Mouse (Mus musculus) lung, embryonic 16.5 days (tissue): ENCODE data around the gene Tes. TPM values are rescaled to one million over a fixed set of nuclear protein-coding genes. Genes with fewer than 3 reads are reported as not detected.

Experiments used
- ATAC-seq: fragments of 200-750 bp; cut with Nextera tagmentation; 2 replicates; pipeline ENCODE4 v1.8.0; 2017; ENCODE audit warnings: low read depth, mild to moderate bottlenecking, moderate library complexity
- H3K27ac ChIP-seq: fragments of 300-500 bp; sonication (generic); 2 replicates; pipeline ENCODE4 v1.5.1; 2014; ENCODE audit warnings: mild to moderate bottlenecking, control low read depth, low read length
- H3K27me3 ChIP-seq: fragments of 300-500 bp; sonication (generic); 2 replicates; pipeline ENCODE4 v1.6.1; 2014; ENCODE audit warnings: low read depth, low read length, mixed read lengths; ENCODE audit not compliant: control insufficient read depth, insufficient read depth
- H3K36me3 ChIP-seq: fragments of 300-500 bp; sonication (generic); 2 replicates; pipeline ENCODE4 v1.6.1; 2014; ENCODE audit warnings: low read length; ENCODE audit not compliant: control insufficient read depth, insufficient read depth
- H3K4me1 ChIP-seq: fragments of 300-500 bp; sonication (generic); replicated peaks from 2 replicates; pipeline ENCODE4 v1.6.1; 2014; ENCODE audit warnings: low read length, mixed read lengths; ENCODE audit not compliant: control insufficient read depth, insufficient read depth
- H3K4me2 ChIP-seq: fragments of 300-500 bp; sonication (generic); 2 replicates; pipeline ENCODE4 v1.6.1; 2014; ENCODE audit warnings: low read depth, low read length, control low read depth
- H3K4me3 ChIP-seq: fragments of 300-500 bp; sonication (generic); 2 replicates; pipeline ENCODE4 v1.5.1; 2014; ENCODE audit warnings: mild to moderate bottlenecking, low read length, control low read depth
- H3K9ac ChIP-seq: fragments of 300-500 bp; sonication (generic); 2 replicates; pipeline ENCODE4 v1.6.1; 2014; ENCODE audit warnings: low read length, control low read depth
- H3K9me3 ChIP-seq: fragments of 300-500 bp; sonication (generic); 2 replicates; pipeline ENCODE4 v1.6.1; 2016; ENCODE audit warnings: low read length; ENCODE audit not compliant: control insufficient read depth
- WGBS: fragments of 180-500 bp; shearing (Covaris S2); extraction: QIAGEN DNeasy Blood & Tissue Kit; methylation state at CpG from one replicate; pipeline ENCODE4 v1.1.7; 2014; 5-methylcytosine and 5-hydroxymethylcytosine counted together
- polyA plus RNA-seq: library from polyadenylated mRNA; unstranded; fragments of >200 nt; fragmentation: Nextera tagmentation; extraction: Ambion mirVana; gene quantifications from 2 replicates; pipeline ENCODE4 v1.2.1, GENCODE M21; 2015

Gene Tes
- polyA plus RNA-seq, 1 experiment from 2014 or later: 66.3 TPM

GRCm38 (mm10) chr6:17097301-17097700, 32.4 kb downstream of the Tes start:
- Histone ChIP-seq H3K4me1 (no peaks in the 10 kb centered on the region), H3K4me3 (no peak overlapping the region), H3K4me2 (no peak overlapping the region), H3K36me3 (peaks cover 9% of the 10 kb centered on the region; the same call in 1 of the 2 replicates), H3K27me3 (no peaks in the 10 kb centered on the region), H3K27ac (no peak overlapping the region), H3K9ac (no peak overlapping the region), H3K9me3 (no peaks in the 10 kb centered on the region)
- WGBS: 91% methylated on average over 8 of the region's 8 CpGs
- no peak for ATAC-seq

GRCm38 (mm10) chr6:17098559-17098958, 33.6 kb downstream of the Tes start:
- H3K27ac ChIP-seq: no peak overlapping the region
- no peak for ATAC-seq
- no peak overlapping the region for H3K9ac ChIP-seq
- H3K36me3 ChIP-seq: peaks cover 9% of the 10 kb centered on the region; the same call in 1 of the 2 replicates
- no peak overlapping the region for H3K4me3 ChIP-seq
- no peak overlapping the region for H3K4me2 ChIP-seq
- no peaks in the 10 kb centered on the region for H3K4me1 ChIP-seq
- no peaks in the 10 kb centered on the region for H3K27me3 ChIP-seq
- 89% methylated on average over 9 of the region's 9 CpGs for WGBS
- H3K9me3 ChIP-seq: no peaks in the 10 kb centered on the region

DNA sequence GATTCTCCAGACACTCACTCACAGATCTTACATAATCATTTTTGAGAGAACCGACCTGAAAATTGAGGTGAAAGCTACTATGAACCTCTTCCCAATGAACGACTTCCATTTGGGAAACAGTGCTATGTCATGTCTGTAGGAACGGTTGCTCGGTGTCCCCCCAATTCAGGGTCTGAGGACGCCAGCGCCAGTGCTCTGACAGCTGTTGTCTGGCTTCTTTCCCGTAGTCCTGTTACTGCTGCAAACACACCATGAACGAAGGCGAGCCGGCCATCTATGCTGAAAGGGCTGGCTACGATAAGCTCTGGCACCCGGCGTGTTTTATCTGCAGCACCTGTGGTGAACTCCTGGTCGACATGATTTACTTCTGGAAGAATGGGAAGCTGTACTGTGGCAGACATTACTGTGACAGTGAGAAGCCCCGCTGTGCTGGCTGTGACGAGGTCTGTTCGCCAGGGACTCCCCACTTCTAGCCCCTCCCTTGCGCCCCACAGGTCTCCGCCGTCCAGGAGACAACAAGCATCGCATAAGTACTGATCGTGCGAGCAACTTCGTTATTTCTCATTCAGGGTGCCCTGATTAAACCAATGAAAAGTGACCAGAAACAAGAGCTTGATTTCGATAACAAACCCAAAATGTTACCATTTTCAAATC, 34.7 kb downstream of the Tes start:
- Histone ChIP-seq H3K4me1 (no peaks in the 10 kb centered on the region), H3K4me3 (no peak overlapping the region), H3K4me2 (no peak overlapping the region), H3K9ac (no peak overlapping the region), H3K9me3 (no peaks in the 10 kb centered on the region), H3K36me3 (peaks cover 9% of the 10 kb centered on the region; the same call in 1 of the 2 replicates), H3K27ac (no peak overlapping the region), H3K27me3 (no peaks in the 10 kb centered on the region)
- 83% methylated on average over 25 of the region's 25 CpGs for WGBS
- no peak for ATAC-seq

- Histone ChIP-seq H3K27ac (no peak overlapping the region), H3K9ac (no peak overlapping the region), H3K4me2 (no peak overlapping the region), H3K36me3 (0 out of 2 replicates have a peak, but pooled peaks cover 2% of the 10 kb centered on the region), H3K27me3 (no peaks in the 10 kb centered on the region), H3K4me1 (no peaks in the 10 kb centered on the region), H3K9me3 (no peaks in the 10 kb centered on the region), H3K4me3 (no peak overlapping the region)
- no peak for ATAC-seq
Observed at GRCm38 (mm10) chr6:17105714-17106113, 40.8 kb downstream of the Tes start.

- Histone ChIP-seq H3K27me3 (no peaks in the 10 kb centered on the region), H3K4me1 (no peaks in the 10 kb centered on the region), H3K4me3 (no peak overlapping the region), H3K9me3 (no peaks in the 10 kb centered on the region), H3K9ac (no peak overlapping the region), H3K27ac (no peak overlapping the region), H3K36me3 (no peaks in the 10 kb centered on the region), H3K4me2 (no peak overlapping the region)
- ATAC-seq: no peak
- WGBS: 93% methylated on average over 5 of the region's 5 CpGs
Observed at GRCm38 (mm10) chr6:17106493-17106892, 41.5 kb downstream of the Tes start.

- H3K27ac ChIP-seq: no peak overlapping the region
Observed at GRCm38 (mm10) chr6:17109204-17109603, 44.3 kb downstream of the Tes start.

GRCm38 (mm10) chr6:17110564-17111100, 45.7 kb downstream of the Tes start:
- Histone ChIP-seq H3K4me3 (no peak overlapping the region), H3K27ac (no peak overlapping the region), H3K4me1 (peaks cover 6% of the 10 kb centered on the region), H3K4me2 (no peak overlapping the region), H3K9ac (no peak overlapping the region), H3K36me3 (no peaks in the 10 kb centered on the region), H3K27me3 (no peaks in the 10 kb centered on the region), H3K9me3 (no peaks in the 10 kb centered on the region)
- ATAC-seq: peak; percentile 56; the same call in 1 of the 2 replicates
- 61% methylated on average over 6 of the region's 6 CpGs for WGBS

More at GRCm38 (mm10) chr6:17109204-17109603, 44.3 kb downstream of the Tes start:
- Histone ChIP-seq H3K36me3 (no peaks in the 10 kb centered on the region), H3K9ac (no peak overlapping the region), H3K27me3 (no peaks in the 10 kb centered on the region), H3K4me2 (no peak overlapping the region), H3K4me3 (no peak overlapping the region), H3K9me3 (no peaks in the 10 kb centered on the region), H3K4me1 (no peaks in the 10 kb centered on the region)
- ATAC-seq: no peak
- WGBS: 59% methylated on average over 4 of the region's 4 CpGs

DNA sequence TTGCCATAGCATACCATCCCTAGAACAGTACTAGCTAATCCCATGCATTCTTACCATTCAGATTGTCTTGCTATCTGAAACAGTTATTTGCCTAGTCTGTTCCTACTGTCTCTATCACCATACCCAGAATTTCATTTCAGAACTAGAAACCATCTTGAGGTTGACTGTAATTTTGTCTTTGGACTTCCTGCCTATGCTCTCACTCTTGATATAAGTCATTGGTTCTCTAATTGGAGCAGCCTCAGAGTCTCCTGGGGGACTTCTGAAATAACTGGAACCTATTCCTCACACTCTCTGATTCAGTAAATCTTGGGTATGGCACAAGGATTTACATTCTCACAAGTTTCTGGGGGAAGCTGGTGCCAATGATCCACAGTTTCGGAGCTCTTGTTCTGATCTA, 47.1 kb downstream of the Tes start:
- no peak for ATAC-seq
- no peak overlapping the region for H3K9ac ChIP-seq
- H3K4me2 ChIP-seq: no peak overlapping the region
- 86% methylated on average over 1 of the region's 1 CpGs for WGBS
- H3K36me3 ChIP-seq: no peaks in the 10 kb centered on the region
- H3K27me3 ChIP-seq: no peaks in the 10 kb centered on the region
- H3K27ac ChIP-seq: no peak overlapping the region
- H3K4me1 ChIP-seq: peaks cover 9% of the 10 kb centered on the region
- H3K4me3 ChIP-seq: no peak overlapping the region
- H3K9me3 ChIP-seq: no peaks in the 10 kb centered on the region

GRCm38 (mm10) chr6:17112990-17113389, 48.0 kb downstream of the Tes start:
- no peak for ATAC-seq
- no peak overlapping the region for H3K4me2 ChIP-seq
- WGBS: 79% methylated on average over 2 of the region's 2 CpGs

More at GRCm38 (mm10) chr6:17112990-17113389, 48.0 kb downstream of the Tes start:
- no peaks in the 10 kb centered on the region for H3K27me3 ChIP-seq
- H3K4me3 ChIP-seq: no peak overlapping the region
- no peaks in the 10 kb centered on the region for H3K36me3 ChIP-seq
- H3K9me3 ChIP-seq: no peaks in the 10 kb centered on the region
- H3K4me1 ChIP-seq: peaks cover 9% of the 10 kb centered on the region
- no peak overlapping the region for H3K9ac ChIP-seq
- no peak overlapping the region for H3K27ac ChIP-seq
